Comparison of ENCODE assay signal across 10 mouse cellular contexts in the genomic region with DNA sequence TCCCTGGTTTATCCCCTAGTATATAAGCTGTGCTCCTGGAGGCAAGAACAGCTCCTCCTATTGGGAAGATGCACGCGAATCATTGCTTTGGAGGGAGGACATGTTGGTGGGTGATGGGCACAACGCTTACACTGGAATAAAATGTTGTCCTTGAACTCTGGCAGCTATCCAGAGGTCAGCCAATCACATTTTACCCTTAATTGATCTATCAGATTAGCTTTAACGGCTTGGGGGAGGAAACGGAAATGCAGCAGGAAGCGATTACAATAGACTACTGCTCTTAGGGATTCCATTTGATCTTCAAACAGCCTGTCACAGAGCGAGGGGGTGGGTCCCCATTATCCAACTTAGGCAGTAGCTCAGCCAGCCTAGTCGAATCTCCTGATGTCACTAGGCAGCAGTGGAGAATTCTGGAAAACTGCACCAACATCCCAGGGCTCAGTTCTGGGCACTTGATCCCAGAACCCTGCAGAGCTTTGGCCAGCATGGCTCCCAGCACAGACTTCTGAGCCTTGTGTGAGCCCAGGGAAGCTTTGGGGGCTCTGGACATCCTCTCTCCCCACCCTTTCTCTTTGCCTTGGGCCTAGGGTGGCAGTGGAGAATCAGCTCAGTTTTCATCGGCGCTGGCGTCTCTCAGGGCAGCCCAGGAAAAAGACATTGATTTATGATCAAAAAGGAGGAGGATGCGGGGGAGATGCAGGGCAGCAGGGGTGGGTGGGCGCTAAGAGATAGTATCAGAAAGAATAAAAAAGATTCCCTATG.
DNase-seq lines count a peak whose midpoint lies in the region; ATAC-seq lines count a peak whose summit lies in the region.
"Had no signal": no experiment of that assay in that cellular context is flagged by ENCODE, and none has a peak within 500 bp of the region (broad histone marks: within the 10 kb centered on the region; RNA-seq: fewer than 3 reads in every experiment).

No protein-coding gene starts in this region.

- H3K4me3 ChIP-seq in embryonic facial prominence, embryonic 11.5 days (ENCODE audit: low read depth, low read length) = no peak overlapping the region
- H3K4me3 ChIP-seq in midbrain, embryonic 13.5 days (replicated peaks) = no peak overlapping the region
- H3K4me3 ChIP-seq: limb, embryonic 13.5 days had no signal

- ATAC-seq in embryonic facial prominence, embryonic 11.5 days (replicated peaks; ENCODE audit: insufficient number of reproducible peaks, low FRiP score, low TSS enrichment, low read depth) = no peak
- peak; percentile 68 for ATAC-seq in midbrain, embryonic 13.5 days

- H3K4me1 ChIP-seq in embryonic facial prominence, embryonic 11.5 days (ENCODE audit: control insufficient read depth, insufficient read depth, low read length) = no peaks in the 10 kb centered on the region
- H3K4me1 ChIP-seq in midbrain, embryonic 13.5 days (replicated peaks) = peaks cover 38% of the 10 kb centered on the region

- H3K9me3 ChIP-seq in embryonic facial prominence, embryonic 11.5 days (replicated peaks; ENCODE audit: control insufficient read depth, low read length) = no peaks in the 10 kb centered on the region
- H3K9me3 ChIP-seq in midbrain, embryonic 13.5 days = no peaks in the 10 kb centered on the region
- H3K9me3 ChIP-seq: limb, embryonic 13.5 days had no signal

- H3K9ac ChIP-seq in embryonic facial prominence, embryonic 11.5 days (replicated peaks; ENCODE audit: low read length) = no peak overlapping the region
- no peak overlapping the region for H3K9ac ChIP-seq in midbrain, embryonic 13.5 days (replicated peaks)
- H3K9ac ChIP-seq: limb, embryonic 13.5 days had no signal

- peak; percentile 21 for DNase-seq in 416B (ENCODE audit: low read depth)
- DNase-seq in CD4-positive helper T cell, adult 2 months (ENCODE audit: low read depth, low spot score) = peak; percentile 44
- peak; percentile 40 for DNase-seq in embryonic facial prominence, embryonic 11.5 days (ENCODE audit: low spot score)
- no peak for DNase-seq in urinary bladder, postnatal 10 days (ENCODE audit: low spot score)
- DNase-seq in adipocyte (ENCODE audit: low spot score) = no peak
- DNase-seq in frontal cortex, adult 2 months (ENCODE audit: extremely low spot score in 1 of 2, low spot score in 1 of 2) = no peak
- DNase-seq: lung, postnatal 14 days; thymus, postnatal 14 days had no signal

- H3K36me3 ChIP-seq in embryonic facial prominence, embryonic 11.5 days (replicated peaks; ENCODE audit: control insufficient read depth, insufficient read depth, low read depth, low read length) = no peaks in the 10 kb centered on the region
- H3K36me3 ChIP-seq in midbrain, embryonic 13.5 days = no peaks in the 10 kb centered on the region
- H3K36me3 ChIP-seq: limb, embryonic 13.5 days had no signal

- H3K27ac ChIP-seq in embryonic facial prominence, embryonic 11.5 days (replicated peaks; ENCODE audit: low read depth, low read length) = no peak overlapping the region
- H3K27ac ChIP-seq in midbrain, embryonic 13.5 days = peak overlapping the region; percentile 77
- H3K27ac ChIP-seq: limb, embryonic 13.5 days had no signal

- no peak overlapping the region for H3K4me2 ChIP-seq in embryonic facial prominence, embryonic 11.5 days (ENCODE audit: low read depth, low read length)
- no peak overlapping the region for H3K4me2 ChIP-seq in midbrain, embryonic 13.5 days (replicated peaks)
- H3K4me2 ChIP-seq: limb, embryonic 13.5 days had no signal

- 30% methylated on average over 13 of the region's 13 CpGs for WGBS in embryonic facial prominence, embryonic 11.5 days
- WGBS in midbrain, embryonic 13.5 days = 21% methylated on average over 13 of the region's 13 CpGs

- no peaks in the 10 kb centered on the region; the same call in 1 of the 2 replicates for H3K27me3 ChIP-seq in embryonic facial prominence, embryonic 11.5 days (ENCODE audit: control insufficient read depth, insufficient read depth, low read length)
- peaks cover 17% of the 10 kb centered on the region; the same call in 1 of the 2 replicates for H3K27me3 ChIP-seq in midbrain, embryonic 13.5 days

Comparison
In these comparisons a context has a peak if more than half of its experiments do, and no peak if none do; other contexts are left out.
1. DNase-seq: peak in 416B (single experiment), CD4-positive helper T cell, adult 2 months (single experiment) and embryonic facial prominence, embryonic 11.5 days (single experiment); none in urinary bladder, postnatal 10 days (single experiment), adipocyte (single experiment) and frontal cortex, adult 2 months (0 of 2).